Mouse (Mus musculus) erythroblast, embryonic 14.5 days (primary cell): ENCODE results near the gene Prkca. TPM values are rescaled to one million over a fixed set of nuclear protein-coding genes. Genes with fewer than 3 reads are reported as not detected.

ENCODE experiments used
- H3K27me3 ChIP-seq: 2 replicates; pipeline ENCODE4 v1.6.1; 2012; ENCODE audit warnings: inconsistent platforms; ENCODE audit not compliant: control insufficient read depth
- H3K36me3 ChIP-seq: 2 replicates; pipeline ENCODE4 v1.6.1; 2012; ENCODE audit warnings: mild to moderate bottlenecking, inconsistent platforms; ENCODE audit not compliant: control insufficient read depth
- H3K4me1 ChIP-seq: 2 replicates; pipeline ENCODE4 v1.6.1; 2012; ENCODE audit warnings: inconsistent platforms; ENCODE audit not compliant: control insufficient read depth
- H3K4me3 ChIP-seq: replicated peaks from 2 replicates; pipeline ENCODE3; 2012; ENCODE audit warnings: moderate library complexity, mild to moderate bottlenecking, inconsistent platforms
- H3K9me3 ChIP-seq: 2 replicates; pipeline ENCODE4 v1.6.1; 2012; ENCODE audit warnings: low read length, inconsistent platforms, mixed read lengths; ENCODE audit not compliant: control insufficient read depth
- GATA1 ChIP-seq: IDR thresholded peaks from 2 replicates; pipeline ENCODE4 v1.6.1; 2012; ENCODE audit warnings: low read length, inconsistent platforms, mixed read lengths
- TAL1 ChIP-seq: IDR thresholded peaks from 3 replicates; pipeline ENCODE4 v1.6.1; 2012; ENCODE audit warnings: low read length, inconsistent platforms, mixed read lengths
- polyA plus RNA-seq: library from polyadenylated mRNA; stranded (reverse); fragments of >175 nt; gene quantifications from 2 replicates; pipeline ENCODE4 v1.2.3, GENCODE M21; 2012

Prkca gene
- polyA plus RNA-seq, 1 experiment, result 0.01 TPM

- no peak for TF ChIP-seq TAL1
- no peak overlapping the region for H3K4me3 ChIP-seq
- no peaks in the 10 kb centered on the region for H3K36me3 ChIP-seq
- H3K4me1 ChIP-seq, result peaks cover 7% of the 10 kb centered on the region
- no peaks in the 10 kb centered on the region for H3K27me3 ChIP-seq
- no peaks in the 10 kb centered on the region for H3K9me3 ChIP-seq
These were observed 106.8 kb downstream of the Prkca start for GRCm38 (mm10) chr11:108236754-108237428.

- Histone ChIP-seq H3K9me3 (no peaks in the 10 kb centered on the region), H3K36me3 (no peaks in the 10 kb centered on the region), H3K27me3 (no peaks in the 10 kb centered on the region), H3K4me1 (peaks cover 7% of the 10 kb centered on the region), H3K4me3 (no peak overlapping the region)
- TF ChIP-seq GATA1 (no peak), TAL1 (no peak)
These were observed 107.5 kb downstream of the Prkca start for GRCm38 (mm10) chr11:108236195-108236594.

GRCm38 (mm10) chr11:108235081-108235703, 108.5 kb downstream of the Prkca start:
- TF ChIP-seq GATA1 (no peak), TAL1 (no peak)
- Histone ChIP-seq H3K36me3 (no peaks in the 10 kb centered on the region), H3K9me3 (no peaks in the 10 kb centered on the region), H3K4me3 (no peak overlapping the region), H3K27me3 (no peaks in the 10 kb centered on the region), H3K4me1 (peaks cover 7% of the 10 kb centered on the region)

GRCm38 (mm10) chr11:108233015-108233414, 110.7 kb downstream of the Prkca start:
- H3K4me1 ChIP-seq, result peaks cover 7% of the 10 kb centered on the region
- TF ChIP-seq GATA1, result no peak
- no peak for TF ChIP-seq TAL1
- H3K9me3 ChIP-seq, result no peaks in the 10 kb centered on the region

GRCm38 (mm10) chr11:108230101-108230500, 113.6 kb downstream of the Prkca start:
- Histone ChIP-seq H3K4me1 (peaks cover 3% of the 10 kb centered on the region), H3K4me3 (no peak overlapping the region), H3K36me3 (no peaks in the 10 kb centered on the region), H3K27me3 (no peaks in the 10 kb centered on the region), H3K9me3 (no peaks in the 10 kb centered on the region)
- TF ChIP-seq GATA1 (no peak), TAL1 (no peak)

More at GRCm38 (mm10) chr11:108233015-108233414, 110.7 kb downstream of the Prkca start:
- H3K36me3 ChIP-seq, result no peaks in the 10 kb centered on the region
- H3K4me3 ChIP-seq, result no peak overlapping the region
- H3K27me3 ChIP-seq, result no peaks in the 10 kb centered on the region

GRCm38 (mm10) chr11:108229176-108229946, 114.4 kb downstream of the Prkca start:
- no peaks in the 10 kb centered on the region for H3K27me3 ChIP-seq
- no peaks in the 10 kb centered on the region for H3K9me3 ChIP-seq
- no peaks in the 10 kb centered on the region for H3K4me1 ChIP-seq
- no peak for TF ChIP-seq GATA1
- TF ChIP-seq TAL1, result no peak
- no peak overlapping the region for H3K4me3 ChIP-seq
- no peaks in the 10 kb centered on the region for H3K36me3 ChIP-seq

GRCm38 (mm10) chr11:108228497-108228896, 115.2 kb downstream of the Prkca start:
- Histone ChIP-seq H3K9me3 (no peaks in the 10 kb centered on the region), H3K4me1 (no peaks in the 10 kb centered on the region), H3K4me3 (no peak overlapping the region), H3K36me3 (no peaks in the 10 kb centered on the region), H3K27me3 (no peaks in the 10 kb centered on the region)
- no peak for TF ChIP-seq GATA1
- no peak for TF ChIP-seq TAL1

GRCm38 (mm10) chr11:108226248-108226647, 117.5 kb downstream of the Prkca start:
- Histone ChIP-seq H3K36me3 (no peaks in the 10 kb centered on the region), H3K9me3 (no peaks in the 10 kb centered on the region), H3K27me3 (no peaks in the 10 kb centered on the region; the same call in 1 of the 2 replicates), H3K4me1 (0 out of 2 replicates have a peak, but pooled peaks cover 2% of the 10 kb centered on the region), H3K4me3 (no peak overlapping the region)
- TF ChIP-seq TAL1, result no peak
- TF ChIP-seq GATA1, result no peak
